Mouse (Mus musculus): Measurements from ENCODE around the gene Zkscan5. TPM values are rescaled to one million over a fixed set of nuclear protein-coding genes. Genes with fewer than 3 reads are reported as not detected.

Gene Zkscan5
- polyA plus RNA-seq, 1 experiment from 2014 or later = 10.4 TPM

- no peaks in the 10 kb centered on the region for H3K27me3 ChIP-seq (ENCODE audit: insufficient read depth, low read length)
- H3K4me2 ChIP-seq (ENCODE audit: low read length) = no peak overlapping the region
- TF ChIP-seq CTCF (IDR thresholded peaks at IDR 0.05; ENCODE audit: low read depth) = no peak
- peaks cover 71% of the 10 kb centered on the region for H3K36me3 ChIP-seq (ENCODE audit: insufficient read depth, low read length)
- no peak for DNase-seq (ENCODE audit: low spot score)
- no peak overlapping the region for H3K4me3 ChIP-seq (replicated peaks; ENCODE audit: low read depth, low read length)
- WGBS = 76% methylated on average over 18 of the region's 18 CpGs
- no peak overlapping the region for H3K27ac ChIP-seq
- no peaks in the 10 kb centered on the region for H3K9me3 ChIP-seq (replicated peaks; ENCODE audit: low read length)
- no peak overlapping the region for H3K9ac ChIP-seq (ENCODE audit: low read depth, low read length)
- ATAC-seq (replicated peaks; ENCODE audit: low FRiP score, low read depth) = no peak
- H3K4me1 ChIP-seq (replicated peaks; ENCODE audit: insufficient read depth, low read length) = no peaks in the 10 kb centered on the region
These were observed 25.8 kb upstream of the Zkscan5 start for GRCm38 (mm10) chr5:145178461-145178980.

GRCm38 (mm10) chr5:145185244-145185643 is 19.1 kb upstream of the Zkscan5 start:
- H3K36me3 ChIP-seq (ENCODE audit: insufficient read depth, low read length) = peaks cover 63% of the 10 kb centered on the region
- no peak overlapping the region for H3K4me2 ChIP-seq (ENCODE audit: low read length)
- peaks cover 7% of the 10 kb centered on the region; the same call in 1 of the 2 replicates for H3K4me1 ChIP-seq (replicated peaks; ENCODE audit: insufficient read depth, low read length)
- H3K9me3 ChIP-seq (replicated peaks; ENCODE audit: low read length) = no peaks in the 10 kb centered on the region
- no peak overlapping the region for H3K9ac ChIP-seq (ENCODE audit: low read depth, low read length)
- H3K4me3 ChIP-seq (replicated peaks; ENCODE audit: low read depth, low read length) = no peak overlapping the region
- DNase-seq (ENCODE audit: low spot score) = no peak
- no peaks in the 10 kb centered on the region for H3K27me3 ChIP-seq (ENCODE audit: insufficient read depth, low read length)
- no peak for ATAC-seq (replicated peaks; ENCODE audit: low FRiP score, low read depth)
- H3K27ac ChIP-seq = no peak overlapping the region
- no peak for TF ChIP-seq CTCF (IDR thresholded peaks at IDR 0.05; ENCODE audit: low read depth)
- 83% methylated on average over 2 of the region's 2 CpGs for WGBS

- H3K4me2 ChIP-seq (ENCODE audit: low read length) = no peak overlapping the region; the same call in 1 of the 2 replicates
- 93% methylated on average over 6 of the region's 6 CpGs for WGBS
- H3K27ac ChIP-seq = no peak overlapping the region
- H3K9ac ChIP-seq (ENCODE audit: low read depth, low read length) = no peak overlapping the region
- no peaks in the 10 kb centered on the region for H3K27me3 ChIP-seq (ENCODE audit: insufficient read depth, low read length)
- H3K4me3 ChIP-seq (replicated peaks; ENCODE audit: low read depth, low read length) = no peak overlapping the region
- DNase-seq (ENCODE audit: low spot score) = no peak
- no peak for ATAC-seq (replicated peaks; ENCODE audit: low FRiP score, low read depth)
- TF ChIP-seq CTCF (IDR thresholded peaks at IDR 0.05; ENCODE audit: low read depth) = no peak
- H3K9me3 ChIP-seq (replicated peaks; ENCODE audit: low read length) = no peaks in the 10 kb centered on the region
- H3K4me1 ChIP-seq (replicated peaks; ENCODE audit: insufficient read depth, low read length) = peaks cover 10% of the 10 kb centered on the region; the same call in 1 of the 2 replicates
- peaks cover 25% of the 10 kb centered on the region for H3K36me3 ChIP-seq (ENCODE audit: insufficient read depth, low read length)
These were observed 14.9 kb upstream of the Zkscan5 start for GRCm38 (mm10) chr5:145189416-145189815.

GRCm38 (mm10) chr5:145190373-145190772 is 14.0 kb upstream of the Zkscan5 start:
- no peak for ATAC-seq (replicated peaks; ENCODE audit: low FRiP score, low read depth)
- peaks cover 19% of the 10 kb centered on the region for H3K36me3 ChIP-seq (ENCODE audit: insufficient read depth, low read length)

GRCm38 (mm10) chr5:145190875-145191798 is 13.2 kb upstream of the Zkscan5 start:
- peaks cover 20% of the 10 kb centered on the region for H3K36me3 ChIP-seq (ENCODE audit: insufficient read depth, low read length)
- TF ChIP-seq CTCF (IDR thresholded peaks at IDR 0.05; ENCODE audit: low read depth) = no peak
- H3K9me3 ChIP-seq (replicated peaks; ENCODE audit: low read length) = no peaks in the 10 kb centered on the region
- H3K4me1 ChIP-seq (replicated peaks; ENCODE audit: insufficient read depth, low read length) = peaks cover 10% of the 10 kb centered on the region; the same call in 1 of the 2 replicates
- peak; percentile 89 for ATAC-seq (replicated peaks; ENCODE audit: low FRiP score, low read depth)
- DNase-seq (ENCODE audit: low spot score) = peak; percentile 95
- H3K27me3 ChIP-seq (ENCODE audit: insufficient read depth, low read length) = no peaks in the 10 kb centered on the region
- peak overlapping the region; percentile 86 for H3K9ac ChIP-seq (ENCODE audit: low read depth, low read length)
- peak overlapping the region; percentile 69 for H3K4me2 ChIP-seq (ENCODE audit: low read length)
- under 1% methylated on average over 41 of the region's 41 CpGs for WGBS
- peak overlapping the region; percentile 91 for H3K27ac ChIP-seq
- H3K4me3 ChIP-seq (replicated peaks; ENCODE audit: low read depth, low read length) = peak overlapping the region; percentile 57

More at GRCm38 (mm10) chr5:145190373-145190772, 14.0 kb upstream of the Zkscan5 start:
- TF ChIP-seq CTCF (IDR thresholded peaks at IDR 0.05; ENCODE audit: low read depth) = no peak
- 33% methylated on average over 5 of the region's 5 CpGs for WGBS
- Histone ChIP-seq H3K4me3 (replicated peaks; ENCODE audit: low read depth, low read length) (peak overlapping the region; percentile 57), H3K4me1 (replicated peaks; ENCODE audit: insufficient read depth, low read length) (peaks cover 10% of the 10 kb centered on the region; the same call in 1 of the 2 replicates), H3K9ac (ENCODE audit: low read depth, low read length) (peak overlapping the region; percentile 86), H3K4me2 (ENCODE audit: low read length) (peak overlapping the region; percentile 69), H3K27ac (peak overlapping the region; percentile 91; the same call in 1 of the 2 replicates), H3K9me3 (replicated peaks; ENCODE audit: low read length) (no peaks in the 10 kb centered on the region), H3K27me3 (ENCODE audit: insufficient read depth, low read length) (no peaks in the 10 kb centered on the region)
- no peak for DNase-seq (ENCODE audit: low spot score)

GRCm38 (mm10) chr5:145191962-145192361 is 12.4 kb upstream of the Zkscan5 start, which contains the start of gene Atp5j2:
TSS of gene Atp5j2 (minus strand) at chr5:145192062.
- no peak for TF ChIP-seq CTCF (IDR thresholded peaks at IDR 0.05; ENCODE audit: low read depth)
- peak within 1 kb of the TSS; percentile 86 for H3K9ac ChIP-seq (ENCODE audit: low read depth, low read length)
- DNase-seq (ENCODE audit: low spot score) (no peak), ATAC-seq (replicated peaks; ENCODE audit: low FRiP score, low read depth) (no peak)
- H3K4me1 ChIP-seq (replicated peaks; ENCODE audit: insufficient read depth, low read length) = peaks cover 10% of the 10 kb centered on the region; the same call in 1 of the 2 replicates
- H3K9me3 ChIP-seq (replicated peaks; ENCODE audit: low read length) = no peaks in the 10 kb centered on the region
- H3K27ac ChIP-seq = peak within 1 kb of the TSS; percentile 91
- H3K27me3 ChIP-seq (ENCODE audit: insufficient read depth, low read length) = no peaks in the 10 kb centered on the region
- H3K36me3 ChIP-seq (ENCODE audit: insufficient read depth, low read length) = peaks cover 17% of the 10 kb centered on the region; the same call in 1 of the 2 replicates
- H3K4me3 ChIP-seq (replicated peaks; ENCODE audit: low read depth, low read length) = peak within 1 kb of the TSS; percentile 57
- WGBS = 91% methylated on average over 2 of the region's 2 CpGs
- peak within 1 kb of the TSS; percentile 69 for H3K4me2 ChIP-seq (ENCODE audit: low read length)
